Mouse (Mus musculus): ENCODE data around the gene Actc1.

DNA sequence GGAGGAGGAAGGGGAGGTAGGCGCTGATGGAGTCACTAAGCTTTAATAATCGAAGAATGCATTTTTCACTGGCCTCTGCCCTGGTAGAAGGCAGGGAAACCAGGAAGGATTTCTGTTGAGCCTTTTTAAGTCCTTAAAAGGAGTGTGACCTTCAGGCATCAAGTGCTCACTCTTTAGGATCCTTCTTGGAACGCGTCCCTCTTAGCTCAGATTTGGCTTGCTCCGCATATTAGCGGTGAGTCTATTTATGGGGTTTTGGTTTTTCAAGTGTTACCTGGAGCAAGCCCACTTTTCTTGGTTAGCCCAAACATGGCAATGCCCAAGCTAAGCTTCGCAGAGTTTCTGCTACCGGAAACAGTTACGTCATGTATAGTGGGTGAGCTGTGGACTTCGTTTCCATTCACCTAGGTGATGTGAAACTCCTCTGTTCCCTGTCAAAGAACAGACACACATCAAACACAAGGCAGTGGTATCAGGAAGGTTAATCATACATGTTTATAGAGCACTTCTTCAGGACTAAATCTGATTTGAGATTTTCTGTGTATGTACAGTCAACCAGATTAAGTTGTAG, 5.0 kb upstream of the Actc1 start:
- no peak for TF ChIP-seq GATA1 (IDR thresholded peaks at IDR 0.05; ENCODE audit: borderline replicate concordance, low read length)
- no peak for TF ChIP-seq FLI1 (IDR thresholded peaks at IDR 0.05; ENCODE audit: low read length)

All from megakaryocyte, embryonic 14.5 days (primary cell).